Mouse (Mus musculus): ENCODE results near the gene Mrpl4.
"Not testable (repeated sequence)": the region's sequence is repeated elsewhere in the genome, so short reads cannot be mapped to it uniquely, and the experiment has no call there.

Gene Mrpl4

DNA sequence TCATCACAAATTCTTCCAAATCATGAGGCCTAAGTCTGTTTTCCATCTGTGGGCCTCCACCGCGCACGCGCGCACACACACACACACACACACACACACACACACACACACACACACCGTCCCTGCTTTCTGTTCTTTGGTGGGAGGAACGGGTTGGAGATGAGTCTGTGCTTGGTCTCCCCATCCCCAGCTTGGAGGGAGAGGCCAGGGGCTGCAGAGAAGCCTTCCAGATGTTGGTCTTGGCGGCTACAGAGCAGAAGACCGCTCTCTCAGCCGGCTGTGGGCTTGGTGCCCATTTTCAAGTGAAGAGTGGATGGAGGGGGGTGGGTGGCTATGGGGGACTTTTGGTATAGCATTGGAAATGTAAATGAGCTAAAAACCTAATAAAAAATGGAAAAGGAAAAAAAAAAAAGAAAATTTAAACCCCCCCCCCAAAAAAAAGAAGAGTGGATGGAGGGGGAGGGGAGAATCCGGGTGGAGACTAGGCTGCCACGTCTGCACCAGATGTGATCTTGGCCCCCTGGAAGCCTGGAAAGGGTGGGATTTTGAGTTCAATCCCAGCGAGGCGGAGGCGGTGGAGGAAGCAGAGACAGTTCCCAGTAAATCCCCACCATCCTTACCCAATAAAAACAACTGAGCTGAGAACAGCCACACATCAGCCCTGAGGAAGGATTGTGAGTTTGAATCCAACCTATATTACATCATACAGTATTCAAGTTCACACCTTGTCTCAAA lies 15.4 kb upstream of the Mrpl4 start:
- DNase-seq (ENCODE audit: low read depth): no peak

DNA sequence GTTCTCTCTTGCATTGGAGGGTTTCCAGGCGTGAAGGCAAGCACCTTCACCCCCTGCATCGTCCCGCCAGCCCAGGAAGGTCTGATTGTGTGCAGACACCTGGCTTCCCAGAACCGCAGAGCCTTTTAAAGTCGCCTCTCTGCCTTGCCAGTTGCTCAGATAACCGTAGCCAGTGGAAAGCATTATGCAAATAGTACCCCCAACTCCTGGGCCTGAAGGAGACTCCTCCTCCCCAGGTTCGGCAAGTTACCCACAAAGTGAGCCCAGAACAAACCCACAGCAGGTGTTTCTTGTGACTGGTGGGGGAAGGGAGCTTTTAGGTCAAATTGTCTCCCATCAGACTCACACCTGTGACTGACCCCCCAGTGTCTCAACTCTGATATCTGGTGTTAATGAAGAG lies 14.6 kb upstream of the Mrpl4 start:
- DNase-seq (ENCODE audit: low read depth): no peak

DNA sequence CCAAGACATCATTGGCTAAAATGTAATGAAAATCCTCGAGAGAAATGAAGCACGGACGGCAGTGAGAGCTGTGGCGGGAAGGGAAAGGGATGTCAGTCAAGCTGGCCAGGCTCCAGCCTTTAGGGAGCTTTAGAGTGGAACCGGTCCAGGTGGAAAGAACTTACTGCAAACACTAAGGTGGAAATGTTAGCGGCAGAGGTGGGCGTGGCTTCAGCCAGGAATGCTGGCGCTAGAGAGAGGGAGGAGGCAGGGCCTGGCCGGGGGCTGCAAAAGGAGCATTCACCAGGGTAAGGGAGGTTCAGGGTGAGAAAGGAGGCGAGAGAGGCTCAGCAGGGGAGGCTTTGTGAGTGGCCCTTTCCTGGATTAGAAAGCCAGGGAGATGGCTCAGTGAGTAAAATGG lies 11.7 kb upstream of the Mrpl4 start:
- DNase-seq (ENCODE audit: low read depth): no peak

- DNase-seq (ENCODE audit: low read depth): no peak
These were observed 11.0 kb upstream of the Mrpl4 start for GRCm38 (mm10) chr9:20991587-20991986.

DNA sequence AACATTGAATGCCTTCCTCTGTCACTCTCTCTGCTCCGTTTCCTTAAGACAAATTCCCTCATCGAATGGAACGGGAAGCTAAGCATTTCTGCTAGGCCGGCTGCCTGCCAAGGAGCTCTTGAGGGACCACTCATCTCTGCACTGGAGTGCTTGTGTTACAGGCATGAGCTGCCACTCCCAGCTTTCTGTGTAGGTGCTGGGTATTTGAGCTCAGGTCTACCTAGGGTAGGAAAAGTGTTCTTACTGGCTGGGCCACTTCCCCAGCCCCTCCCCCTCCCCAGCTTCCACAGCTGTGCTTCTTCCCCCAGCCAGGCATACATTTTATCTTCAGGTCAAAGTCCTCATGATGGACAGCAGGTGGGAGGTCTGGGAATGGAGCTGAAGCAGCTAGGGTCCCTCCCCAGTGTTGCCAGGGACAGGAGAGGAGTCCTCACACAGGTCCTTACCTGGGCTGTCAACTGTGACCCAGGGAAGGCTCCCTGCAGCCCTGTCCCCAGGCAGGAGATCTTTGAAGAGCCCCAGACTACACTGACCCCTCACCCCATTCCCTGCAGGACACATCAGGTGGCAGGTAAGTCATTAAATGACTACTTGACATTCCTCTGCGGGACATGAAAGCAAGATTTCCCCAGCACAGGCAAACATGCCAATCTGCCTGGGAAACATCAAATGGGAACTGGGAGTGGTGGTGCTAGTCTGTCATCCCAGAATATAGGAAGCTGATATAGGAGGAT lies 9.2 kb upstream of the Mrpl4 start:
- no peak for DNase-seq (ENCODE audit: low read depth)

- DNase-seq (ENCODE audit: low read depth): no peak
These were observed 7.5 kb upstream of the Mrpl4 start for GRCm38 (mm10) chr9:20995069-20995468.

DNA sequence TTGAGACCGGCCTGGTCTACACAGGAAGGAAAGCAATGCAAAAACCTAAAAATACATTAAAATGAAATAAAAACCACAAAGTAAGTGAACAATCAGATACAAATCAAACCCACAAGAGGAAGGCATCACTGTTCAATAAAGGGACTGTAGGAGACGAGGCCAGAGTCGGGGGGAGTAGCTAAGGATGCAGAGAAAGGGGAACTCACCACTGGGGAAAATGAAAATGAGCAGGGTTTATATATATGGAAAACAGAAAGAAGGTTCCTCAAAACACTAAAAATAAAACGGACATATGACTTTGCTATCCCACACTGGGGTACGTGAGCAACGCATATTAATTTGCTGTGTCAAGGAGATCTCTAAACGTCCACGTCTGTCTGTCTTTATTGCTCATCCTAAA lies 5.5 kb upstream of the Mrpl4 start:
- no peak for DNase-seq (ENCODE audit: low read depth)

GRCm38 (mm10) chr9:20998337-20998736 lies 4.2 kb upstream of the Mrpl4 start:
- not testable (repeated sequence) for DNase-seq (ENCODE audit: low read depth)

DNA sequence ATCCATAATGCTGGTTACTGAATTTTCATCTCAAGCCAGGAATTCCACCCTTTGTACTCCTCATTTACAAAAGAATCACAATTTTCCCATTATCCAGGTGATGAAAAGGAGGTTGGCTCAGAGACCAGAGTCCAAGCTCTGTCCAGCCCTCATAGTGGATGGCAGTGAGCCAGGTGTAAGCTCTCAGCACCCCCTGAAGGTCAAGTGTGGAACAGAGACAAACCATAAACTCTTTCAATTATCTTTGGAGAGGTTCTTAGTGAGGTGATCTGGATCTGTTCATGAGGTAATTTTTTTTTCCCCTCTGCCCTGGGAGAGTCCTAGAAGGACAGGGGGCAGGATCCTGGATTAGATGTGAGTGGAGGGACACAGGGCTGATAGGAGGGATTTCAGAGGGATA lies 1.7 kb upstream of the Mrpl4 start:
- DNase-seq (ENCODE audit: low read depth): no peak

DNA sequence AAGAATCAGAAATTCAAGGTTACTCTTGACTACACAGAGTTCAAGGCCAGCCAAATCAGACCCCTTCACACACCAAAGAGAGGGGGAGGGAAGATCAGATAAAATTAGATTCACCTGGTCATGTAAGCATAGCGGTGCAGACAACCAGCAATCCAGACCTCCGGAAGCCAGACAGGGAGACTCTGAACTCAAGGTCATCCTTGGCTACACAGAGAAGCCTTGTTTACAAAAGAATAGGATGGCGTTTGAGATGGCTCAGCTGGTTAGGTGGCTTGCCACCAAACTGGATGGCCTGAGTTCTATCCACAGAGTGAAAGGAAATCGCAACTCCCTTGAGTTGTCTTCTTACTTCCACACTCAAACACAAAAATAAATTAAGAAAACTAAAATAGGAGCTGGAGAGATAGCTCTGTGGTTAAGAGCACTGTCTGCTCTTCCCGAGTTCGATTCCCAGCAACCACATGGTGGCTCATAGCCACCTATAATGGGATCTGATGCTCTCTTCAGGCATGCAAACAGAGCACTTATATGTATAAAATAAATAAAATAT lies 812 bp upstream of the Mrpl4 start:
- no peak for DNase-seq (ENCODE audit: low read depth)

- no peak for DNase-seq (ENCODE audit: low read depth)
These were observed 290 bp upstream of the Mrpl4 start for GRCm38 (mm10) chr9:21002270-21002626.

DNA sequence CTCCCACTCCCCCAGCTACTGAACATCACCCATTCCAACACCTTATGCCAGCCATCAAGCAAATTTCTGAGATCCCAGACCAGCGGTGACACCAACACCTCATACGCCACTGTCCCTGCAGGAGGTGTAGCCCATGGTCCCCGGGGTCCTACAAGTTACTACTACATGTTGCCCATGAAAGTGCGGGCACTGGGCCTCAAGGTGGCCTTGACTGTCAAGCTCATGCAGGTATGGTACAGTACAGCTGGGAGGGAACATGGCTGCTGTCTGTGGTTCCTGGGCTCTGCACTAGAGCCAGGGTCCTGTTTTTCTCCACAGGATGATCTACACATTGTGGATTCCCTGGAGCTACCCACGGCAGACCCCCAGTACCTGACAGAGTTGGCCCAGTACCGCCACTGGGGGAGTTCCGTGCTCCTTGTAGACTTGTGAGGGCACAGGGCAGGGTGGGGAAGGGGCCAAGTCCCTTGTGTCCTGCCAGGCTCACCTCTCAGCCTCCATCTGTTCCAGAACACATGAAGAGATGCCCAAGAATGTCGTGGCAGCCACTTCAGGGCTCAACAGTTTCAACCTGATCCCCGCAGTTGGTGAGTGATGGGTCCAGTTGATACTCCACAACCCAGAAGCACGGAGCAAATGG lies 4.9 kb downstream of the Mrpl4 start:
- no peak for DNase-seq (ENCODE audit: low read depth)

- DNase-seq (ENCODE audit: low read depth): no peak
These were observed 5.5 kb downstream of the Mrpl4 start for GRCm38 (mm10) chr9:21008007-21008406.

DNA sequence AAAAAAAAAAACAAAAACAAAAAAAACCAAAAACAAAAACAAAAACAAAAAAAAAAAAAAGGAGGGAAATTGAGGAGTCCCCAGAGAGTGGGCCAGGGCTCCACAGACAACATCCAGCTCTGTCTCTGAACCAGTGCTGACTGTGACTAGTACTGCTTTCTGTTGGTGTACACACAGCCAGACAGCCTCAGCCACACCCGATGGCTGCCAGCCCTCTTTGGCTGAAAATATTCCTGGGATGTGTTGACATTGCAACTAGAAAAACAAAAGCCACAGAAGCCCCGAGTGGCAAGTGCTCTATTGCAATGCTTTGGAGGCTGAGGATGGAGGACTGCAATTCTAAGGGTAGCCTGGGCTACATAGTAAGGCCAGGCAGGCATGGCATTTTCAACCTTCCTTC lies 7.8 kb downstream of the Mrpl4 start:
- no peak for DNase-seq (ENCODE audit: low read depth)

- DNase-seq (ENCODE audit: low read depth): not testable (repeated sequence)
These were observed 8.5 kb downstream of the Mrpl4 start for GRCm38 (mm10) chr9:21010939-21011541.

GRCm38 (mm10) chr9:21011846-21012312 lies 9.3 kb downstream of the Mrpl4 start:
- no peak for DNase-seq (ENCODE audit: low read depth)

- no peak for DNase-seq (ENCODE audit: low read depth)
These were observed 9.8 kb downstream of the Mrpl4 start for GRCm38 (mm10) chr9:21012368-21012767.

DNA sequence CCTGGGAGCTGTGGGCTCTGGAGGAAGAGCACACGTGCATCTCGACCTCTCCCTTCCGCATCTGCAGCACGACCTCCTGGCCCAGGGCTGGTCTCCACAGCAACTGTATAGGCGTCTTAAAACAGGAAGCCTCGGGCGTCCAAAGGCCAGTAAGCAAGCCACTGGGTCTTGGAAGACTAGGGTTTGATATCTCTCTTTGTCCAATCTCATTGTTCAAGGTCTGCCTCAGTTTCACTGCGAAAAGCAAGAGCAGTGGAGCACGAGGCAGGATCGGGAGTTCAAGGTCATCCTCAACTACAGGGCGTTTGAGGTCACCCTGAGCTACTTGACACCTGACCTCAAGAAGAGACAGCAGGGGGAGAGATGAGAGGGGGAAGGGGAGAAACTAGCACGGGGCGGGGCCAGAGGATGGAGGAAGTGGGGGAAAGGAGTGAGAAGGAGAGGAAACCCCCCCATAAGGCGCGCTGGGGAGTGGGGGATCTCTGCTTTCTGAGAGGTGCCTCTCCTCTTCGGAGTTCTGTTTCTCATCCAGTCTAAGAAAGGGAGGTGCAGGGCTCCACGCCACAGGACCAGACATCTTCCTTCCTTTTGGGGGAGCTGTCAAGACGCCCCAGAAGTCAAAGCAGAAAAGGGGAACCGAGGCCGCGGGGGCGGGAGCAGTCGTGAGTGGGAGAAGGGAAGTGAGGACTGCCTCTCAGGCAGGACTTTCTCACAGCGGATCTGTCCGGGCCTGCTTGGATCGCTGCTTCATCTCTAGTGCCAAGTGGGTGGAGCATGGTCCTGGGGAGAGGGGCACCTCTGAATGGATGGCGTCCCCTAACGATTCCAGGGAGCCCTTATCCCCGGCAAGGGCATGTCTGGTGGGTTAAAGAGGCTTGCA lies 12.4 kb downstream of the Mrpl4 start:
- DNase-seq (ENCODE audit: low read depth): peak; percentile 54

DNA sequence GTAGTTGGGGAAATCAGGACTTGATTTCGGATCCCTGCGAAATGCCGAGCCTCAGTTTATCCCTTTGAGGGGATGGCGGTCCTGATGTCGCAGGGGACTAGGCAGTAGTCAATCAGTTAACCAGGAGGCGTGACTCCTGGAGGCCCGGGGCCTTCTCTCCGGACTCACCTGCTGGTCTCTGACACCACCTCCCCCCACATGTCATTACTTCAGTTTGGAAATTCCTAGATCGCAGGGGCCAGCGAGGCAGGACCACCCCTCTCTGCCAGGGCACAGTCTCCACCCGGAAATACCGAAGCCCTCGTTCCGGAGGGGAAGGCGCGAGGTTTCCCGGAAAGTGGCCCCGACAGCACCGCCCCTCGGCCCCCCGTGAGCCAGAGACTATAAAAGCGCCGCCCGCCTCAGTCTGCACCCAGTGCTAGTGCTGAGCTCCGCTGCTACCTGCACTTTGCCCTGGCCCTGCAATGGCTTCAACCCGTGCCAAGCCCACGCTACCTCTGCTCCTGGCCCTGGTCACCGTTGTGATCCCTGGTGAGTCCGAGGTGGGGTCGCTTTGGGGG lies 13.1 kb downstream of the Mrpl4 start, which contains the start of gene Icam1:
Icam1 (plus strand) TSS at position 415 of the 560 bp plus-strand sequence.
- DNase-seq (ENCODE audit: low read depth): peak; percentile 75

DNA sequence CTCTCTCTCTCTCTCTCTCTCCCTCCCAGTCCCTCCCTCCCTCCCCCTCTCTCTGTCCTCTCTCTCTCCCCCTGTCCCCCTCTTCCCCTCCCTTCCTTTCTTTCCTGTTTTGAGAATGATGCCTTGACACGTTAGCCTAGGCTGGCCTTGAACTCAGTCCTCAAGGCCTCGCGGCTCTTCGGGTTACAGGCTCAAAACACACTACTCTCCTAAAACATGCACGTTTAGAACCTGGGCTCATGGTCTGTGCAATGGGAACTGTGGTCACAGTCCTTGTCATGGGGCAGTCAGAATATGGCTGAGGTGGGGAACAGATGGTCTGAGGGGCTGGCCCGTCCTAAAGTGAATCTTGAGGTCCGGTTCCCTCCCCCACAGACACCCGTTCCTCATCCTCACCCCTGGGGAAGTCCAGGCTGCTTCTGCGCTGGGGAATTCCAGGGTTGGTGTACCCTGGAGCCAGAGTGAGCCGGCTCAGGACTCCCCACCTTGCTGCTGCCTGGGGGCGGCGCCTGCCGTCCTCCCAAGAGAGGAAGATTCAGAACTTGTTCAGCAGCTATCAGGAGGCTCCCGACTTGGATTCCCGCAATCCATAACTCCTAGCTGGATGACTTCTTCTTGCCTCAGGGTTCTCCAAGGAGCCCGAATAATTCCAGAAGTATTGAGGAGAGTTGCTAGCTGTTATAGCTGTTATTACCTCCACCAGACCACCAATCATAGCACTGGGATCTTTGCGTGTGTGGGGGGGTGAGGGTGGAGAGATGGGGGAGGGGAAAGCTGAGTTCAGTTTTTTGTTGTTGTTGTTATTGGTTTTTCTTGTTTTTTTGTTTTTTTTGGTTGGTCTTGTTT lies 14.0 kb downstream of the Mrpl4 start:
- DNase-seq (ENCODE audit: low read depth): peak; percentile 48
